In genomic region chr2:144738161-144738560, GRCm38 (mm10) we compare ENCODE assay signal across 27 mouse cellular contexts.
A peak's percentile ranks its signal among the peaks of the same experiment; 100 is the strongest.
DNase-seq lines count a peak whose midpoint lies in the region; ATAC-seq and TF ChIP-seq lines count a peak whose summit lies in the region.
"Had no signal": no experiment of that assay in that cellular context is flagged by ENCODE, and none has a peak within 500 bp of the region (broad histone marks: within the 10 kb centered on the region; RNA-seq: fewer than 3 reads in every experiment).

No protein-coding gene starts in this region.

- peak overlapping the region; percentile 71 for H3K27ac ChIP-seq in embryonic facial prominence, embryonic 13.5 days
- no peak overlapping the region for H3K27ac ChIP-seq in embryonic facial prominence, embryonic 10.5 days (replicated peaks)
- H3K27ac ChIP-seq in lung, embryonic 14.5 days (ENCODE audit: low read depth), result no peak overlapping the region
- H3K27ac ChIP-seq in embryonic facial prominence, embryonic 15.5 days (replicated peaks), result peak overlapping the region; percentile 61
- H3K27ac ChIP-seq in limb, embryonic 15.5 days, result peak overlapping the region; percentile 27; the same call in 1 of the 2 replicates
- H3K27ac ChIP-seq: embryonic facial prominence, embryonic 12.5 days; forebrain, embryonic 12.5 days; hindbrain, embryonic 13.5 days; kidney, postnatal 0 days; liver, embryonic 12.5 days; midbrain, embryonic 10.5 days; neural tube, embryonic 13.5 days had no signal

- no peak overlapping the region for H3K9ac ChIP-seq in embryonic facial prominence, embryonic 13.5 days
- no peak overlapping the region for H3K9ac ChIP-seq in lung, embryonic 14.5 days
- no peak overlapping the region for H3K9ac ChIP-seq in embryonic facial prominence, embryonic 15.5 days
- H3K9ac ChIP-seq in limb, embryonic 15.5 days, result no peak overlapping the region
- H3K9ac ChIP-seq: embryonic facial prominence, embryonic 12.5 days; forebrain, embryonic 12.5 days; forebrain, postnatal 0 days; hindbrain, embryonic 13.5 days; liver, embryonic 12.5 days; liver, postnatal 0 days; neural tube, embryonic 13.5 days had no signal

- H3K36me3 ChIP-seq in embryonic facial prominence, embryonic 13.5 days, result no peaks in the 10 kb centered on the region
- no peaks in the 10 kb centered on the region for H3K36me3 ChIP-seq in embryonic facial prominence, embryonic 10.5 days (replicated peaks)
- no peaks in the 10 kb centered on the region for H3K36me3 ChIP-seq in lung, embryonic 14.5 days (ENCODE audit: insufficient read depth)
- H3K36me3 ChIP-seq in embryonic facial prominence, embryonic 15.5 days, result no peaks in the 10 kb centered on the region
- H3K36me3 ChIP-seq in limb, embryonic 15.5 days, result no peaks in the 10 kb centered on the region
- H3K36me3 ChIP-seq: embryonic facial prominence, embryonic 12.5 days; forebrain, embryonic 12.5 days; hindbrain, embryonic 13.5 days; liver, embryonic 12.5 days; midbrain, embryonic 10.5 days; neural tube, embryonic 13.5 days had no signal

- H3K9me3 ChIP-seq in embryonic facial prominence, embryonic 13.5 days, result no peaks in the 10 kb centered on the region
- H3K9me3 ChIP-seq in embryonic facial prominence, embryonic 10.5 days, result no peaks in the 10 kb centered on the region
- no peaks in the 10 kb centered on the region for H3K9me3 ChIP-seq in lung, embryonic 14.5 days (ENCODE audit: low read depth, low read length)
- H3K9me3 ChIP-seq in embryonic facial prominence, embryonic 15.5 days (replicated peaks), result no peaks in the 10 kb centered on the region
- no peaks in the 10 kb centered on the region for H3K9me3 ChIP-seq in limb, embryonic 15.5 days
- H3K9me3 ChIP-seq: embryonic facial prominence, embryonic 12.5 days; forebrain, embryonic 12.5 days; hindbrain, embryonic 13.5 days; liver, embryonic 12.5 days; midbrain, embryonic 10.5 days; neural tube, embryonic 13.5 days had no signal

- H3K4me2 ChIP-seq in embryonic facial prominence, embryonic 13.5 days, result no peak overlapping the region
- no peak overlapping the region for H3K4me2 ChIP-seq in lung, embryonic 14.5 days
- H3K4me2 ChIP-seq in embryonic facial prominence, embryonic 15.5 days (replicated peaks), result no peak overlapping the region
- H3K4me2 ChIP-seq in limb, embryonic 15.5 days, result no peak overlapping the region
- H3K4me2 ChIP-seq: embryonic facial prominence, embryonic 12.5 days; forebrain, embryonic 12.5 days; heart, embryonic 11.5 days; hindbrain, embryonic 13.5 days; liver, embryonic 12.5 days; neural tube, embryonic 13.5 days had no signal

- H3K27me3 ChIP-seq in embryonic facial prominence, embryonic 13.5 days, result no peaks in the 10 kb centered on the region
- H3K27me3 ChIP-seq in embryonic facial prominence, embryonic 10.5 days (replicated peaks; ENCODE audit: low read depth, poor library complexity, severe bottlenecking), result no peaks in the 10 kb centered on the region
- H3K27me3 ChIP-seq in lung, embryonic 14.5 days (ENCODE audit: insufficient read depth, low read length), result no peaks in the 10 kb centered on the region
- no peaks in the 10 kb centered on the region for H3K27me3 ChIP-seq in embryonic facial prominence, embryonic 15.5 days
- no peaks in the 10 kb centered on the region for H3K27me3 ChIP-seq in limb, embryonic 15.5 days
- H3K27me3 ChIP-seq: CH12.LX; embryonic facial prominence, embryonic 12.5 days; forebrain, embryonic 12.5 days; hindbrain, embryonic 13.5 days; liver, embryonic 12.5 days; neural tube, embryonic 13.5 days had no signal

- 65% methylated on average over 5 of the region's 5 CpGs for WGBS in embryonic facial prominence, embryonic 13.5 days
- 81% methylated on average over 5 of the region's 5 CpGs for WGBS in embryonic facial prominence, embryonic 10.5 days
- 56% methylated on average over 5 of the region's 5 CpGs for WGBS in lung, embryonic 14.5 days
- WGBS in embryonic facial prominence, embryonic 15.5 days, result 50% methylated on average over 5 of the region's 5 CpGs
- WGBS in limb, embryonic 15.5 days, result 40% methylated on average over 5 of the region's 5 CpGs

- peaks cover 48% of the 10 kb centered on the region for H3K4me1 ChIP-seq in embryonic facial prominence, embryonic 13.5 days
- no peaks in the 10 kb centered on the region for H3K4me1 ChIP-seq in embryonic facial prominence, embryonic 10.5 days
- no peaks in the 10 kb centered on the region for H3K4me1 ChIP-seq in lung, embryonic 14.5 days (ENCODE audit: insufficient read depth)
- H3K4me1 ChIP-seq in embryonic facial prominence, embryonic 15.5 days, result peaks cover 24% of the 10 kb centered on the region
- H3K4me1 ChIP-seq in limb, embryonic 15.5 days, result peaks cover 37% of the 10 kb centered on the region
- H3K4me1 ChIP-seq: forebrain, embryonic 12.5 days; hindbrain, embryonic 13.5 days; liver, embryonic 12.5 days; midbrain, embryonic 10.5 days; neural tube, embryonic 13.5 days had no signal

- no peak for DNase-seq in embryonic facial prominence, embryonic 10.5 days (ENCODE audit: low spot score)
- DNase-seq in lung, embryonic 14.5 days, result no peak
- no peak for DNase-seq in lung, postnatal 14 days
- DNase-seq in c-Kit-positive CD71-positive TER-119-positive erythroid progenitor cells, embryonic 14.5 days (ENCODE audit: low spot score), result no peak
- DNase-seq in spleen, postnatal 4 days (ENCODE audit: low spot score in 2 of 2), result no peak
- DNase-seq: adrenal gland, adult 8-10 months; cerebellum, adult 9-10 months; cerebellum, postnatal 36 days; forebrain, postnatal 0 days; kidney, adult 8-10 months; liver, postnatal 0 days; right cerebral cortex, postnatal 4 days; thymus, adult 2 months; thymus, postnatal 36 days had no signal

- no peak overlapping the region for H3K4me3 ChIP-seq in embryonic facial prominence, embryonic 13.5 days
- no peak overlapping the region for H3K4me3 ChIP-seq in embryonic facial prominence, embryonic 10.5 days
- H3K4me3 ChIP-seq in lung, embryonic 14.5 days (ENCODE audit: low read depth, low read length), result no peak overlapping the region
- H3K4me3 ChIP-seq in embryonic facial prominence, embryonic 15.5 days (replicated peaks), result no peak overlapping the region
- H3K4me3 ChIP-seq in limb, embryonic 15.5 days, result no peak overlapping the region
- H3K4me3 ChIP-seq: embryonic facial prominence, embryonic 12.5 days; forebrain, embryonic 12.5 days; hindbrain, embryonic 13.5 days; liver, embryonic 12.5 days; midbrain, embryonic 10.5 days; neural tube, embryonic 13.5 days had no signal

- TF ChIP-seq CTCF in lung, embryonic 14.5 days (IDR thresholded peaks at IDR 0.05; ENCODE audit: low read depth), result no peak

- no peak for ATAC-seq in embryonic facial prominence, embryonic 13.5 days (ENCODE audit: insufficient number of reproducible peaks, insufficient read depth, low FRiP score, low TSS enrichment, low read depth)
- peak; percentile 56; the same call in 1 of the 2 replicates for ATAC-seq in lung, embryonic 14.5 days (ENCODE audit: insufficient read depth)
- ATAC-seq in embryonic facial prominence, embryonic 15.5 days (ENCODE audit: insufficient number of reproducible peaks, low FRiP score, low TSS enrichment, low read depth), result no peak
- no peak for ATAC-seq in limb, embryonic 15.5 days (ENCODE audit: insufficient number of reproducible peaks, low FRiP score, low TSS enrichment, low read depth)
- ATAC-seq: forebrain, postnatal 0 days; intestine, embryonic 16.5 days; liver, embryonic 12.5 days; liver, postnatal 0 days had no signal

Comparison
In these comparisons a context has a peak if more than half of its experiments do, and no peak if none do; other contexts are left out.
1. H3K27ac ChIP-seq: peak in embryonic facial prominence, embryonic 13.5 days (single experiment), embryonic facial prominence, embryonic 15.5 days (single experiment) and limb, embryonic 15.5 days (single experiment); none in embryonic facial prominence, embryonic 10.5 days (single experiment) and lung, embryonic 14.5 days (single experiment).